Mouse (Mus musculus): ENCODE measurements around the gene Trappc6b. TPM values are rescaled to one million over a fixed set of nuclear protein-coding genes. Genes with fewer than 3 reads are reported as not detected.
A peak's percentile ranks its signal among the peaks of the same experiment; 100 is the strongest.

Trappc6b gene
- polyA plus RNA-seq, 1 experiment = not detected

DNA sequence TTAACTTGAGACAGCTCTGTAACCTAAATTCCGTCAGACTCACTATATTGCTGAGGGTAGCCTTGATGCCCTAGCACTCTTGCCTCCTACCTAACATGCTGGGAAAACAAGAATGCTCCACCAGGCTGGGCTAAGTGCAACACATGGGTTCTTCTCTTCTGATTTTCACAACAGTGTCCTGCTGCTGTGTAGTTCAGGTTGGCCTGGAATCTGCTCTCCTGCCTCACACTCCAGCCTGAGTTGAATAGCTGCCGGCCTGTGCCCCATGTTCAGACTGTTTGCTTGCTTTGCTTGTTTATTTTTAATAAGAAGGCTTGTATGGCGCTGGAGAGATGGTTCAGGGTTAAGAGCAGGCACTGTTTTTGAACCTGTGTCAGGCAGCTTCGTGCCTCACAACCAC is 19.2 kb upstream of the Trappc6b start:
- TF ChIP-seq POLR2A (IDR thresholded peaks at IDR 0.05; ENCODE audit: insufficient read depth, low read depth, low read length) (no peak), CTCF (IDR thresholded peaks at IDR 0.05; ENCODE audit: insufficient read depth, low read depth, low read length) (no peak)
- H3K4me3 ChIP-seq (ENCODE audit: insufficient read depth, low read depth, low read length) = no peak overlapping the region
- H3K27ac ChIP-seq (ENCODE audit: insufficient read depth, low read depth, low read length) = no peak overlapping the region
- no peaks in the 10 kb centered on the region for H3K4me1 ChIP-seq (ENCODE audit: control insufficient read depth, insufficient read depth, low read length)
- 89% methylated on average over 4 of the region's 4 CpGs for WGBS

- WGBS = 88% methylated on average over 3 of the region's 3 CpGs
- no peak overlapping the region for H3K4me3 ChIP-seq (ENCODE audit: insufficient read depth, low read depth, low read length)
Observed at GRCm38 (mm10) chr12:59077883-59078282, 16.6 kb upstream of the Trappc6b start.

DNA sequence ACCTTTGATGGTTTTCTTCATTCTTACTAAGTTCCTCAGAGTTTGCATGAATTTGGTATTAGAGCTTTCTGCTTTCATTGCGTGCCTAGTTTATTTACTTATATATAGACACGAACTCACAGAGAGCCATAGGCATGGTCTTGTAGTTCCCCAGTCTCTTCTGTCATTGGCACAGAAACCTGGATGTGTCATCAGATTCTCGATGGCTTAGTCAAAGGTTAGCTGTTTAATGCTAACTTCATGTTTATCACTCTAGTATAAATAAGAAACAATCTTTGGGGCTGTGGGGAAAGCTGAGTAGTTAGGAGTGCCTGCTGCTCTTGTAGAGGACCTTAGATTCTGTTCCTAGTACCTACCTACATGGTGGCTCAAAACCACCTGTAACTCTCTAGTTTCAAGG is 15.7 kb upstream of the Trappc6b start:
- 92% methylated on average over 3 of the region's 3 CpGs for whole genome bisulfite sequencing
- H3K4me3 ChIP-seq (ENCODE audit: insufficient read depth, low read depth, low read length) = no peak overlapping the region
- TF ChIP-seq CTCF (IDR thresholded peaks at IDR 0.05; ENCODE audit: insufficient read depth, low read depth, low read length) (no peak), POLR2A (IDR thresholded peaks at IDR 0.05; ENCODE audit: insufficient read depth, low read depth, low read length) (no peak)
- peaks cover 3% of the 10 kb centered on the region; the same call in 1 of the 2 replicates for H3K4me1 ChIP-seq (ENCODE audit: control insufficient read depth, insufficient read depth, low read length)
- no peak overlapping the region for H3K27ac ChIP-seq (ENCODE audit: insufficient read depth, low read depth, low read length)

More at GRCm38 (mm10) chr12:59077883-59078282, 16.6 kb upstream of the Trappc6b start:
- no peak overlapping the region for H3K27ac ChIP-seq (ENCODE audit: insufficient read depth, low read depth, low read length)
- TF ChIP-seq POLR2A (IDR thresholded peaks at IDR 0.05; ENCODE audit: insufficient read depth, low read depth, low read length) (no peak), CTCF (IDR thresholded peaks at IDR 0.05; ENCODE audit: insufficient read depth, low read depth, low read length) (no peak)
- no peaks in the 10 kb centered on the region for H3K4me1 ChIP-seq (ENCODE audit: control insufficient read depth, insufficient read depth, low read length)

- H3K4me1 ChIP-seq (ENCODE audit: control insufficient read depth, insufficient read depth, low read length) = peaks cover 5% of the 10 kb centered on the region; the same call in 1 of the 2 replicates
- no peak overlapping the region for H3K27ac ChIP-seq (ENCODE audit: insufficient read depth, low read depth, low read length)
- TF ChIP-seq POLR2A (IDR thresholded peaks at IDR 0.05; ENCODE audit: insufficient read depth, low read depth, low read length) = no peak
- no peak for TF ChIP-seq CTCF (IDR thresholded peaks at IDR 0.05; ENCODE audit: insufficient read depth, low read depth, low read length)
- WGBS = 43% methylated on average over 3 of the region's 3 CpGs
- H3K4me3 ChIP-seq (ENCODE audit: insufficient read depth, low read depth, low read length) = no peak overlapping the region
Observed at GRCm38 (mm10) chr12:59074052-59074451, 12.8 kb upstream of the Trappc6b start.

- Histone ChIP-seq H3K4me1 (ENCODE audit: control insufficient read depth, insufficient read depth, low read length) (peaks cover 5% of the 10 kb centered on the region; the same call in 1 of the 2 replicates), H3K4me3 (ENCODE audit: insufficient read depth, low read depth, low read length) (no peak overlapping the region), H3K27ac (ENCODE audit: insufficient read depth, low read depth, low read length) (no peak overlapping the region)
- no peak for TF ChIP-seq POLR2A (IDR thresholded peaks at IDR 0.05; ENCODE audit: insufficient read depth, low read depth, low read length)
- no peak for TF ChIP-seq CTCF (IDR thresholded peaks at IDR 0.05; ENCODE audit: insufficient read depth, low read depth, low read length)
- 78% methylated on average over 11 of the region's 11 CpGs for WGBS
Observed at GRCm38 (mm10) chr12:59072286-59072685, 11.0 kb upstream of the Trappc6b start.

DNA sequence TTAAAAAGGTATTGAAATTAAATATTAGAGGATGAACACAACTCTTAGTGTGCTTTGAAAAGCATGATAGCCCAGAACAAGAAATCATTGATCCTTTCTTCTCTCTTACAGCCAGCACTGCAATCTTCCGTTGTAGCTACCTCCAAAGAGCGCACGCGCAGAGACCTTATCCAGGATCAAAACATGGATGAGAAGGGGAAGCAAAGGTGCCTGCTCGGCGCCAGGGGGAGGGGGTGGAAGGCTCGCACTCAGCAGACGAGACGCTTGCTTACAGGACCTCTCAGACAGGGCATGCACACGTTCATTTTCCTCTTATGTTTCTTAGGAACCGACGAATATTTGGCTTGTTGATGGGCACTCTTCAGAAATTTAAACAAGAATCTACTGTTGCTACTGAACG is 7.5 kb upstream of the Trappc6b start:
- no peak overlapping the region for H3K4me3 ChIP-seq (ENCODE audit: insufficient read depth, low read depth, low read length)
- peaks cover 5% of the 10 kb centered on the region; the same call in 1 of the 2 replicates for H3K4me1 ChIP-seq (ENCODE audit: control insufficient read depth, insufficient read depth, low read length)
- TF ChIP-seq CTCF (IDR thresholded peaks at IDR 0.05; ENCODE audit: insufficient read depth, low read depth, low read length) (no peak), POLR2A (IDR thresholded peaks at IDR 0.05; ENCODE audit: insufficient read depth, low read depth, low read length) (no peak)
- WGBS = 94% methylated on average over 13 of the region's 13 CpGs
- H3K27ac ChIP-seq (ENCODE audit: insufficient read depth, low read depth, low read length) = no peak overlapping the region

DNA sequence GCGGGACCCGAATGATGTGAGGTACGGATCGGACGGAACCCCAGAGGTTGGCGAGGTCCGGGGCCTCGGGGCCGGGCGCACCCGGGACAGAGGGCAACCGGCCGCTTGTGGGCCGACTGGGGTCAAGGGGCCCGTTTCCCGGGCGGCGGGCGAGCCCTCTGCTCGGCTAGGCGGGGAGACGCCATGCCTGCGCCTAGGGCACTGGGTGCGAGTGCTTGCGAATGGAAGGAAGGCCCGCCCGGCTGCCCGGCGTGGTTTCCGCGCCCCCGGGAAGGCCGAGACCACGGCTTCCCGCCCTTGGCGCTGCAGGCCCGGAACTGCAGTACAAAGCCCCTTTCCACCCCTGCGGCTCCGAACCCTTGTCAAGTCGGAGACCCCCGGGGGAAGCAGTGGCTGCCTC is 5.8 kb upstream of the Trappc6b start:
- TF ChIP-seq POLR2A (IDR thresholded peaks at IDR 0.05; ENCODE audit: insufficient read depth, low read depth, low read length) (no peak), CTCF (IDR thresholded peaks at IDR 0.05; ENCODE audit: insufficient read depth, low read depth, low read length) (no peak)
- peak overlapping the region; percentile 96 for H3K4me3 ChIP-seq (ENCODE audit: insufficient read depth, low read depth, low read length)
- under 1% methylated on average over 40 of the region's 41 CpGs for WGBS

DNA sequence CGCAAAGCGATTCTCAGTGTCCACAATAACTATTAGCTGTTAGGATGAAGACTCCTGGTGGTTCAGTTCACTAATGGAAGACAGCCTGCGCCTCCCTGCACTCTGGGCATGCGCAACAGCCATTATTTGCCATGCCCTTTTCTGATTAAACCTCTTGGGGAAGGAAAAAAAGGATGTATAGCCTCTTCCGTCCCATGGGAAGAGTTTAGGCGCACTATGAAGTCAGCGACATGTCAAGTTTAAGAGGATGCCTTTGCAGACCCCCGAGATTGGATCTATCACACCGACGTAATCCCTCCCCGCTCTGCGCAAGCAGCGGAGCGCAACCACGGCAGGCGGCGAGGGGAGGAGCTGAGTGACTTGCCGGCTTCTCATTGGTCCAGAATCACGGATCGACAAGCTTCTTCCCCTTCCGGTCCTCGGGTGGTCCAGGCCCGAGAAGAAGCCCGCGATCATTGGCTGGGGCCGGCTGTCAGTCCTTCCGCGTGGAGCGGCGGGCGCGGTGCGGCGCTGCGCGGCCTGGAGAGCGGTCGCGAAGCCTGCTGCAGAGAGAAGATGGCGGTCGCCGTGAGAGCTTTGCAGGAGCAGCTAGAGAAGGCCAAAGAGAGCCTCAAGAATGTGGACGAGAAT is 5.3 kb upstream of the Trappc6b start, which contains the start of gene Pnn:
Pnn (plus strand) TSS at position 437 of the 630 bp plus-strand sequence.
- Histone ChIP-seq H3K4me1 (ENCODE audit: control insufficient read depth, insufficient read depth, low read length) (no peaks in the 10 kb centered on the region), H3K4me3 (ENCODE audit: insufficient read depth, low read depth, low read length) (peak within 1 kb of the TSS; percentile 96), H3K27ac (ENCODE audit: insufficient read depth, low read depth, low read length) (peak within 1 kb of the TSS; percentile 98)
- peak; percentile 89 for TF ChIP-seq POLR2A (IDR thresholded peaks at IDR 0.05; ENCODE audit: insufficient read depth, low read depth, low read length)
- no peak for TF ChIP-seq CTCF (IDR thresholded peaks at IDR 0.05; ENCODE audit: insufficient read depth, low read depth, low read length)
- under 1% methylated on average over 43 of the region's 43 CpGs for WGBS

More for the DNA sequence above, 5.8 kb upstream of the Trappc6b start:
- peaks cover 2% of the 10 kb centered on the region; the same call in 1 of the 2 replicates for H3K4me1 ChIP-seq (ENCODE audit: control insufficient read depth, insufficient read depth, low read length)
- H3K27ac ChIP-seq (ENCODE audit: insufficient read depth, low read depth, low read length) = peak overlapping the region; percentile 86

DNA sequence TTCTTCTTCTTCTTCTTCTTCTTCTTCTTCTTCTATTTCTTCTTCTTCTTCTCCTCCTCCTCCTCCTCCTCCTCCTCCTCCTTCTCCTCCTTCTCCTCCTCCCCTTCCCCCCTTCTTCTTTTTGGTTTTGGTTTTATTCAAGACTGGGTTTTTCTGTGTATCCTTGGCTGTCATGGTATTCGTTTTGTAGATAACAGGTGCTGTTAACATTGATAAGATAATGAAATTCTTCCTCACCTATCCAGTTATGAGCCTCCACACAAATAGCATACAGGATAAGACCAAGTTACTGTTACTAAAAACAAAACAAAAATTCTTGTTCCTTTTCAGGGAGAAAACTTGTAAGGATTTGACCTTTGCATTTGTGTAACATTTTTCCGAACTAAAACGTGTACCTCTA is 4.5 kb upstream of the Trappc6b start:
- Histone ChIP-seq H3K4me3 (ENCODE audit: insufficient read depth, low read depth, low read length) (no peak overlapping the region), H3K27ac (ENCODE audit: insufficient read depth, low read depth, low read length) (peak overlapping the region; percentile 98; the same call in 1 of the 2 replicates), H3K4me1 (ENCODE audit: control insufficient read depth, insufficient read depth, low read length) (no peaks in the 10 kb centered on the region)
- TF ChIP-seq POLR2A (IDR thresholded peaks at IDR 0.05; ENCODE audit: insufficient read depth, low read depth, low read length) = no peak
- TF ChIP-seq CTCF (IDR thresholded peaks at IDR 0.05; ENCODE audit: insufficient read depth, low read depth, low read length) = no peak
- WGBS = 60% methylated on average over 3 of the region's 3 CpGs
